Mouse (Mus musculus) right cerebral cortex, postnatal 4 days (tissue): ENCODE data around the gene Ran.

ENCODE experiments used
- DNase-seq: peaks from one replicate; pipeline ENCODE4 v3.0.0-alpha.2; 2022

Gene Ran

DNA sequence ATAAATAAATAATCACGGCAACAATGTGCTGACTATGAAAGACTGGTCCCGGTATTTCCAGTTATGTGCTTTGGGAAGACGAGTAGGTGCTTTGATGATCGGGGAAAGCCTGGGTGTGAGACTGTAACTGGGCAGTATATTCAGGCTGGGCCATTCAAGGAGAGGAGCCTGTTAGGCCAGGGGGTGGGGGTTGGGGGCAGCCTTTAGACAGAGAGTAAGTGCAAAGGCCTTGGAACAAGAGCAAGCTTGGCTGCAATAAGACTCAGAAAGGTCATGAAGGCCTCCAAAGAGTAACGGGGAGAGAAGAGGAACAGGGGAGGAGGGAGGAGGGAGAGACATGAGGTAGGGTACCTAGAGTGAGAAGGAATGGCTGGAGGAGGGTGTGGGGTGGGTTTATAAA lies 4.3 kb upstream of the Ran start:
- no peak for DNase-seq

DNA sequence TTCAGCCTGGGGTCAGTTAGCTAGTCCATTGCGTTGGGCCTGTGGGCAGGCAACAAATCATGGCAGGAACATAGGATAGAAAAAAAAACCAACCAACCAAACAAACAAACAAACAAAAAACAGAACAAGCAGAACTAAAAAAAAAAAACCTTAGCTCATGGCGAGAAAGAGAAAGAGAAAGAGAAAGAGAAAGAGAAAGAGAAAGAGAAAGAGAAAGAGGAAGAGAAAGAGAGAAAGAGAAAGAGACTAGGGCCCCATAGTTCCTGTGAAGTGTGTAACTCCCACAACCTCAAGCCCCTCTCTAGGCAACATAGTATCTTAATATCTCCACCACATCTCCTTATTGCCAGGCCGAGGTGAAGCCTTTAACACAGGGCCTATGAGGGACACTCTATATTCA lies 3.5 kb upstream of the Ran start:
- no peak for DNase-seq

DNA sequence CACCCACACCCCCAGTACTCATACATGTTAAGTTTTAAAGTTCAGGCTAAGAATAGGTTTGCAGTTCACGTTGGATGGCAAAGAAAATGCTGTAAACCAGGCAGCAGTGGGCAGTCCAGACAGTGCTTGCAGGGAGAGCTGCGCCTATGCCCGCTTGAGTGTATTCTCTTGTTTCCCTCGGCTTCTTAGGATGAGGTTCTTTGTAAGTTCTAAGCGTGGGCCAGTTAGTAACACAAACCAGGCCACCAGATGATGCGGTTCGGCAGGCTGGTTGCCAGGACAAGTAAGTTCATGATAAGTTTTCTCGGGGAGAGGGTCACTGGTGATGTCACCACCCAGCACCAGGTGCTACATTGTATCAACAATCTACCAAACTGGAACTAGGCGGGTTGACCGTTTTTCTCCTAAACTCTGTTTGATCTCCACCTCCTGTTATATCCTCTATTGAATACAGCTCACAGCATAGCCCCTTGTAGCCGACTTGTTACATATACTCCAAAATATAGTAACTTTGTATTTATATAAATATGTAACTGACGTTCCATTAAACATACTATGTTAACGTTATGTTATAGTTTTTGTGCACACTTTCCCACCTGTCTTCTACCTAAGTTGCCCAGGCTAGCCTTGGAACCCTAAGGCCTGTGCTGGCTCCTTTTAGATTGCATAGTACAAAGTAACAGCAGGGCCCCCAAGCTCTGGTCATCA lies 933 bp upstream of the Ran start:
- no peak for DNase-seq

DNA sequence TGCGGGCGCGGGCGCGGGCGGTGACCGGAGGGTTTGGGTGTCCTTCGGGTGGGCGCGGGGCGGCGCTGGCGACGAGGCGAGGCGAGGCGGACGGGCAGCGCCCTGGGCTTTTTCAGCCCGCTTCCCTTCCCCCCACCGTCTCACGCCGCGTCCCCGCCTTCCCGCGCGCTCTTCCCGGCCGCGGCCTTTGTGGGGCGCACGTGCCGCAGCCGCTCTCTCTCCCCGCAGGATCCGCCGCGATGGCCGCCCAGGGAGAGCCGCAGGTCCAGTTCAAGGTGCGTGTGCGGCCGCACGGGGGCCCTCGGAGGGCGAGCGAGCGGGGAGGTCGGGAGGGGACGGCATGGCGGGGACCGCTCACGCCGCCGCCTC lies 415 bp downstream of the Ran start:
- DNase-seq = no peak

DNA sequence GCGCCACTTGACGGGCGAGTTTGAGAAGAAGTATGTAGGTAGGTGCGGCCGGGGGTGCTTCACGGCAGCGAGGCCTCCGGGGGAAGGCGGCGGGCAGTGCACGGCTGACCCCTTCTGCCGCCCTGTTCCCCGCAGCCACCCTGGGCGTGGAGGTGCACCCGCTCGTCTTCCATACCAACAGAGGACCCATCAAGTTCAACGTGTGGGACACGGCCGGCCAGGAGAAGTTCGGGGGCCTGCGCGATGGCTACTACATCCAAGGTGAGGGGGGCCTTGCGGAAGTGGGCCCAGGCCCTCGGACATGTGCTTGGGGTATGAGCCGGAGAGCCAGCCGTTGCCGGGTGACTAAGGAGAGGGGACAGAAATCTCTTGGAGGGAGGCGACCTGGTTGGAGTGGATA lies 862 bp downstream of the Ran start:
- DNase-seq = no peak

DNA sequence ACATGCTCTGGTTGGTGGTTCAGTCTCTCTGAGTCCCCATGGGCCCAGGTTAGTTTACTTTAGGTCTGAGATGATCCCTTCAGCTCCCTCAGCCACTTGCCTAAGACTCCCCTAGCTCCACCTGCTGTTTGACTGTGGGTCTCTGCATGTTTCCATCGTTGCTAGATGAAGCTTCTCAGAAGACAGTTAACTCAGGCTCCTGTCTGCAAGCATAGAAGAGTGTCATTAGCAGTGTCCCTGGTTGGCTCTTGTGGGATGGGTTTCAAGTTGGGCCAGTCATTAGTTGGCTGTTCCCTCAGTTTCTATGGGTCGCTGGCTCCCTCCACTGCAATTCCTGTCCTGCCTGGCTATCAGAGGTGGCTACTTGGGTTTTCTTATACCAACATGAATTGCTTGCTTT lies 5.2 kb downstream of the Ran start:
- no peak for DNase-seq

DNA sequence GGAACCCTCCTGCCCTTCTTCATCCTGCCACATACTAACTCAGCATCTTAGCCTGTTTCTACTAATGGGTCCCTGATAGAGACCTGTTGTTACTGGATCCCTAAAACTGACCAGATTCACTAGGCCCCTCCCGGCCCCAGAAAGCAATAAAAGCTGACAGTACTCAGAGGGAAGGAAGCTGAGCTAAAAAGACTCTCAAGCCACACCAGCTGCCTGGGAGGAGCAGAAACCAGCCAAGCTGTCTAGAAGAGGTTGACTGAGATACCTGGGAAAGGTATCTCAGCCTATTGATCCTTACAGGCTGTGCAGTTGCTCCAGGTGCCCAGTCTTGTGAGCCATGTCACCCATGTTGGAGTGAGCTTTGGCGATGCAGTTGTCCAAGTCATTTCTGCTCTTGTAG lies 5.9 kb downstream of the Ran start:
- no peak for DNase-seq

DNA sequence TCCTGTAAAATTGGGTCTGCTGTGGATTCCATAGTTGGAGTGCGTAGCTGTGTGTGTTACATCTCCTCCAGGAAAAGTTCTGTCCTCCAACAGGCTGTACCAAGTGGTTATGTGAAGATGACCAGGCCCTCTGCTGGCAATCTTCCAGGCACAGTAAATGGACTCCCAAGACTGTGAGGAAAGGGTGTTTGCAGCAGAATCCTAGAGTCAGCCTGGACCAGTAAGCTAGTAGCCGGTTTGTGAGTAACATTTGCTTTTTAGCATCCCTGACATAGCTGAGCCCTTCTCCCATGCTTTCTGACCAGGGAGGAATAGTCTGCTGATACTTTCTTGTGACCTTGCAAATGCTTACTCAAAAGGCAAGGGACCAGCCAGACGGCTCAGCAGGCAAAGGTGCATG lies 6.3 kb downstream of the Ran start:
- DNase-seq = no peak

DNA sequence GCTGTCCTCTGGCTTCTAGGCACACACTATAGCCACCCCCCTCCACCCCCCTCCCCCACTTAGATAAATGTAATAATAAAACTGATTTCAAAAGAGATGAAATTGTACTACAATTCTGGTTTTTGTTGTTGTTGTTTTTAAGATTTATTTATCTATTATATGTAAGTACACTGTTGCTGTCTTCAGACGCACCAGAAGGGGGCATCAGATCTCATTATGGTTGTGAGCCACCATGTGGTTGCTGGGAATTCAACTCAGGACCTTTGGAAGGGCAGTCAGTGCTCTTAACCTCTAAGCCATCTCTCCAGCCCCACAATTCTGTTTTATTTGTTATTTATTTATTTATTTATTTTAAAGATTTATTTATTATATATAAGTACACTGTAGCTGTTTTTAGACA lies 6.8 kb downstream of the Ran start:
- DNase-seq = no peak

DNA sequence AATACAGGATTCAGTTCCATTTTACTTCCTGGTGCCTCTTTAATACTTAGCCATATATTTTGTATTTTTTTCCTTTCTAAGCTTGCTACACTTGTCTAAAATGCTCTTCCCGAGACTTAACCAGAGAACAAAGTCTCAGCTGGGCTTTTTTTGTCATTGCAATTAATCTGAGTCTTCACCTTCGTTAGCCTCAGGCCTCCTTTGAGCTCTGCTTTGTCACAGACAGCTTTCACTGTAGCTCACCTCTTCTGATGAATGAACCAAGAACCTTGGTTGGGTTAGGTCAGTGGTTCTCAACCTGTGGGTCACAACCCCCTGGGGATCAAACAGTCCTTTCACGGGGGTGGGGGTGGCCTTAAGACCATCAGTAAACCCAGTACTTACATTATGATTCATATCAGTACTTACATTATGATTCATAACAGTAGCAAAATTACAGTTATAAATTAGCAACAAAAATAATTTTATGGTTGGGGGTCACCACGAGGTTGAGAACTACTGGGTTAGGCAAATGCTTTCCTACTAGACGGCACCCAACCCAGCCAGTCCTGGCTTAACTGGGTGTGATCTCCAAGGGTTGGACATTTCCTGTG lies 9.4 kb downstream of the Ran start:
- DNase-seq = no peak

DNA sequence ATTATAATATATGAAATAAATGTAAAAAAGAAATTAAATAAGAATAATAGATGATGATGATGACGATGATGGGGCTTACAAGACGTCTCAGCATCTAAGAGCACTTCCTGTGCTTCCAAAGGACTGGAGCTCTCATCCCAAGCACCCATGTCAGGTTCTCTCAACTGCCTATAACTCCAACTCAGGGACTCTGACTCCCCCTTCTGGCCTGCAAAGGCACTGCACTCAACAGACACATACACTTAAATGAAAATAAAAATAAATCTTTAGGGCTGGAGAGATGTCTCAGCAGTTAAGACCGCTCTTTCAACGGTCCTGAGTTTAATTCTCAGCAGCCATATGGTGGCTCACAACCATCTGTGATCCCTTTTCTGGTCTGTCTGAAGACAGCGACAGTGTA lies 16.8 kb downstream of the Ran start:
- no peak for DNase-seq

DNA sequence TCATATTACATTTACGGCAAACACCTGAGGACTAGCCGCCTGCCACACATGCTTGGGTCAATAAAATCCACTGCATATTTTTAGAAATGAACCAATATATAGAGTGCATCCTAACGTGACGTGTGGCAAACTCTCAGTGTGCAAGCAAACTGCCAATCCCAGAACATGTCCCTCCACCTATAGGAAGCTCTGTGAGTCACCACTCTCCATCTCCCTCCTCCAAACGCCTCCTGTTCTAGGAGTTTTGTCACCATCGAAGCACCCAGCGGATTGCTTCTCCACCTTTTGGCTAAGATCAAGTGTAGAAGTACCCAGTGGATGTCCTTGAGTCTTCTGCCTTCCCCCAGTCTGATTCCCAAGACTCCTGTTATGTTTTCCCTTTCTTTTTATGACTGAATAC lies 17.9 kb downstream of the Ran start:
- no peak for DNase-seq

DNA sequence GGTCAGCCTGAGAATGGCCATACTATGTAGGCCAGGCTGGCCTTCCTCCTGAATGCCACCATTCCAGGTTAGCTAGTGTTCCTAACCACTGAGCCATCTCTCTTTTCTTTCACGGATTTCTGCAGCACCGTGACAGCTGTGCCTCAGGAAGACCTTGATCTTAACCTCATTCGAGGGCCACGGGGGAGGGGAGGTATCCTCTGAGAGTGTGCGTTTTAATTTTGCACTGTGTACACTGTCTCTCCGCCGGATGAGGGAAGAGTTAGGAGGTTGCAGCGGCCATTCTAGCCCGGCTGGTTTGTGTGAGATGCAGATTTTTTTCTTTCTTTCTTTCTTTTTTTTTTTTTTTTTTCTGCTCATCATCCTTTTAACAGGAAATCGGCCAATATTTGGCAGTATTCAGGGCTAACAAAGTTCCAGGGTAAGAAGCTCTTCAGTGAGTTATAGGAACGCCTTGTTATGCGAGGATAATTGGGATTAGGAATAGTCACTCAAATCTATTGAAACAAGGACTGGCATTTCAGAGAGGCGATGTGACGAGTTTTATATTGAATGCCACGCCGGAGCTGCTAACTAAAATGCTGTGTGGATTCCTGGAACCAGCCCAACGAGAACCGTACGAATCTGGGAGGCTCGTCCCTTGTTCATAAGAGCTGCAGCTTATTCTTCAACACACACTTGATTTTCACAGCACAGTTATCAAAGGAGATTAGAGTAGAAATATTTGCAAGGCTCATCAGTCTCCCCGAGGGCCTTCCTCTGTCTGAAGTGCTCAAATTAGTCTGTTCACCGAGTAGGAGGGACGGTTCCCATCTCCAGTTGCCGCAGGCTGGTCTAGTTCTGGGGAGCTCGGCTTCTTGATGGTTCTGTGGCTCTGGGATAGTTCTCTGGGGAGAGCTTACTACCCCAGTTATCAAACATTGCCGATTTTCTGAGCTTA lies 26.0 kb downstream of the Ran start:
- DNase-seq = peak; percentile 68

DNA sequence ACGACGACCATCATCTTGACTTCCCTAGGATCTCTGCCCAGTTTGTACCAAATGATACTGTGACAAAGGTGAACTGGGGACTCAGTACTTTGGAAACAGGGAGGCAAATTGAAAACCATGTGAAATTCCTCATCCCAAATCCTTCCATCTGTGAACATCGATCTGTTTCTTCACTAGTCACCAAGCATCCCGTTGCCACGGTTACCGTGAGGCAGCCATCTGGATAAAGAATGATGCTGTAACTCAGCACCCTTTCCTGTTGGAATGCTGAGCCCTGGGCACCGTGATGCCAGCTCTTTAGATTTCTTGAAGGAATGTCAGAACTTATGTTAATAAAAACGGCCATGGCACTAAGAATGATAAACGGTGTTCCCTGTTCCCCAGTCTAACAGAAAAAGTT lies 29.5 kb downstream of the Ran start:
- peak; percentile 69 for DNase-seq

DNA sequence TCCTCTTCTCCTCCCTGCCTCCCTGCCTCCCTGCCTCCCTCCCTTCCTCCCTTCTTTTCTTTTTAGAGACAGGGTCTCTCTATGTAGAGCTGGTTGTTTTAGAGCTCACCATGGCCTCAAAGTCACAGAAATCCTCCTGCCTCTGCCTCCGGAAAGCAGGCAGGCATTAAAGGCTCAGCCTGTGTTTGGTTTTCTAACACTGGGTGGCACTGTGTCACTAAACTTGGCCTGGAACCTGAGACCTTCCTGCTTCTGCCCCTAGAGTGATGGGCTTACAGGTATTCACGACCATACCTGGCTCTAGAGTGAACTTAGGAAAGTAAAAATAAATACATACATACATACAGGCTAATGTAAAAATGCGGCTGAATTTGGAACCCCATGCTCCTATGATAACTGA lies 32.0 kb downstream of the Ran start:
- no peak for DNase-seq

DNA sequence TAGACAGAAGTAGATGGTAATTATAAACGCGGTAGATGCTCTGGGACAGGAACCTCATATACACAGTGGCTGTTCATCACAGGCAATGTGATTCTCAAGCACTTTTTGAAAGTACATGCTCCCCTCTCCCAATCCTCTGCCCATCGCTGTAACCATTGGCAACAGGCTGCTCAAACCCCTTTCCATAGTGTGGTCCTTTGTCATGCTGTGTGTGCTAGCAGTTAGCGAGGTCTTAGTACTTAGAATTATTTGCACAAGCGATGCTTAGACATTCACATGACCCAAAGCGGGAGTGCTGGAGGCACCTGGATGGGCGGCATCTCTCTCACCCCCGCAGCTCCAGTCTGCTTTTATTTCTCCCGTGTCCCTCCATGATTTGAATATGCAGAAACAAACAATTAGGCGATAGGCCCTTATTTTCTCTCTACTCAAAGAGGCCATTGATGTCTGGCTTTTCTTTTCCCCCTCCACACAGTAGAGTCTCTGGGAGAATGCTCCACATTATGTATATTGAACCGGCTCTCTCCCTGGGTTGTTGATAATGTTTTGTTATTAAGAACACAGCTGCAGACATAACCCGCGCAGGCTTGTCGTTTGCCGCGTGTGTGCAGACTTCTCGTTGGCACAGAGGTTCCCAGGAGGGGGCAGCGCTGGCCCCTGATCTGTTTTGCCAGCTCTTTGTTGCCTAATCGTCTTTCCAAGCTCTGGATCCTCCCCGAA lies 32.9 kb downstream of the Ran start:
- DNase-seq = no peak

DNA sequence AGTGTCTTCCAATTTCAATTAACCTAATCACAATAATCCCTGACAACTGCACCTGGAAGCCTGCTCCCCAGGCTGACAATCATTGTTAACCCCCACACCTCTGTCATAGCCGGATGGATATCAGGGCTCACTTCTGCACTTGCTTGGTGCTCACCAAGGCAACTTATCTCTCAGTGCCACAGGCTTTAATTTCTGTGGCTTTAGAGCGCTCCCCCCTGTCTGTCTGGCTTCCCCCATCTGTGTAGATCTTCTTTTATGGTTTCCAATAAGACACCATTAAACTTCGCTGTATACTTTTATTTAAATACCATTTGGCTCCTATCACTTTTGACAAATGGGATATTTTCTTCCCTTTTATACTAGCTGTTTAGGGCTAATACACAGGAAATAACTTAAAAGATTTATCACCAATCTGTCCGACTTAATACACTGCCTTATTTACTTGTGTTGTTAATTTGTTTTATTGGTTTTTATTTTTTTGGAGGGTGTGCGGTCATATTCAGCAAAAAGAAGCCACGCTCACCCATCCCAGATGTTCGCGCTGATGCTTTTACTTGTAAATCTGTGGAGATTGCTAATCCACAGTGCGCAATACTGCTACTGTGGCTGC lies 34.9 kb downstream of the Ran start:
- DNase-seq = no peak

DNA sequence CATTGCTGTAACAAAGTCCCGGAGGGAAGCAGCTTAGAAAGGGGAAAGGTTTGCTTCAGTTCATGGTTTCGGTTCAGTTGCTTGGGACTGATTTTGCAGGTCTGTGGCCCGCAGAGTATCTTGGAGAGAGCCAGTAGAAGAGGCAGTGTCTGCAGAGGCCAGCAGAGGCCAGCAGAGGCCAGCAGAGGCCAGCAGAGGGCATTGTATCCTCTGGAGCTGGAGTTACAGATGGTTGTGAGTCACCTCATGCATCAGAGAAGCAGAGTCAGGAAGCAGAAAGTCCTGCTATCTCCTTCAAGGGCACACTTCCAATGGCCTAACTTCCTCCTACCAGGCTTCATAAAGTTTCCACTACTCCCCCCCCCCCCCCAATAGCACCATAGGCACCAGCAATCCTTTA lies 39.2 kb downstream of the Ran start:
- DNase-seq = no peak

DNA sequence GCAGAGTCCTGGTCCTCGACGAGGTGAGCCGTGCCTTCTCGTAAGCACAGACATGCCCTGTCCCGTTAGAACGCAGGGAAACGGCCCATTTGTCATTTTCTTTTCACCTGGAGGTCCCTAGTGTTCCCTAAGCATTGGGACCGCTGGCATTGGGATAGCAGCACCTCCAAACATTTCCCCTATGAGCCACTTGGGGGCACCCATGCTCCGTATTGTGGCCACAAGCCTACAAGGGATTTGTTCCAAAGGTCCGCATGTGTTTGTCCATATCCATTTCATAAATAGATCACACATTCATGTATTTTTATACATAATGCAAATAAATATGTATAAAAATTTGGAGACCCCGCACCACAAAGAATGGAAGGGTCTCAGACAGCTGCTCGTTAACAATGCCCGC lies 41.7 kb downstream of the Ran start:
- peak; percentile 75 for DNase-seq

DNA sequence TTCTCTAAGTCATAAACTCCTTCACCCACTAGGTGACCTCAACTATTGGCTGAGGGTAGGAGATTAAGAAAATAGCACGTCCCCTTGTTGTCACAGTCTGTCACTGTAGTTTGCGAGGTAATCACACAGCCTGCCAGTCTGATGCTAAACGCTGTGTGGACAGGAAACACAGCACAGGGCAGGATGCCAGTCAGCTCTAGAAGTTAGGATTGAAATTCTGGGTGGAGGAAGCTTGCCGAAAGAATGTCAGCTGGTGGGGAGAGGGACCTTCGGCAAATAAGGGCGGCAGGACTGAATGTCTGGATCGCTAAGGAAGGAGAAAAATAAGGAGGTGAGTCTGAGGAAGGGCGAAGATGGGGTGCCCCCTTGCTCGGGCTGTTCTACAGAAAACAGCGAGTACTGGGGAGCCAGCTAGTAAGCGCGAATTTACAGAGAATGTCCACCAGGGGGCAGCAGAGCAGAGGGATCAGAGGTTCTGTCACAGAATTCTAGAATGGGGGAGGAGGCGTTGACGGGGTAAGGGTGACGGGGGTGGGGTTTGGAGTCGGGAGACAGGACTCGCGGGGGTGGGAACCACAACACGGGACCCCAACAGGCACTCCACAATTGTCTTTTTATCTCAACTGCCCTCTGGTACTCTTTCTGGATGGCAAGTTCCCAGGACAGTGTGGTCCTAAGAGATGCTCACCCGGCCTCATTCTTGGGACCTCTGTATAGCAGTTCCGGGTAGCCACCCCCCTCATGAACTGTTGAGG lies 43.3 kb downstream of the Ran start:
- DNase-seq = peak; percentile 96

DNA sequence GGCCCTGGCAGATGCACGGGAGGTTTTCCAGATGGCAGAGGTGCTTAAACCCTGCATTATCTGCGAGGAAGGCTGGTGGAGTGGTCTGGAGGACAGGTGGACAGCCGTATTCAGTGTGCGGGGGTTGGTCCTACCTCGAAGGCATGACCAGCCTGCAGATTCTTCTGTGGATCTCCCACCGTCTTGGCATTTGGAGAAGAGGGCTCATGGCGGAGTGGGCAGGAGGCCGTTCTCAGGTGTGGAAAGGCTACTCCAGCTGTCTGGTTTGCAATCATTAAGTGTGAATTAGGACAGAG lies 43.9 kb downstream of the Ran start:
- no peak for DNase-seq

DNA sequence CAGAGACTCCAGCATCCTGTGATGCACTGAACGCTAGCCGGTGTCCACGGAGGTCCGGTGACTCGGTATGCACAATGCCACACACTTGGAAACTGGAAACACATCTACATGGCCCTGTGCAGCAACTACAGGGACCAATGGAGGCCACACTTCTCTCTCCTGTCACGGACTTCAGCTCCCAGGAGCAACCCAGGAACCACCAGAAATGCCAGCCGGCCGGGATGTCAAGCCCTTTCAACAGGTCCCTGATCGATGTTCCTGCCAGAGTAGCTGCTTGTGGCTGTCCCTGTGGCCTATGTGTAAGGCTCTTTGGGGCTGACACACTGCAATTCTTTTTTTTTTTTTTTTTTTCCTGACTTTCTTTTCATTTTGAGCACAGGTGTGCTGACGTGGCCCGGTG lies 44.3 kb downstream of the Ran start:
- DNase-seq = no peak

DNA sequence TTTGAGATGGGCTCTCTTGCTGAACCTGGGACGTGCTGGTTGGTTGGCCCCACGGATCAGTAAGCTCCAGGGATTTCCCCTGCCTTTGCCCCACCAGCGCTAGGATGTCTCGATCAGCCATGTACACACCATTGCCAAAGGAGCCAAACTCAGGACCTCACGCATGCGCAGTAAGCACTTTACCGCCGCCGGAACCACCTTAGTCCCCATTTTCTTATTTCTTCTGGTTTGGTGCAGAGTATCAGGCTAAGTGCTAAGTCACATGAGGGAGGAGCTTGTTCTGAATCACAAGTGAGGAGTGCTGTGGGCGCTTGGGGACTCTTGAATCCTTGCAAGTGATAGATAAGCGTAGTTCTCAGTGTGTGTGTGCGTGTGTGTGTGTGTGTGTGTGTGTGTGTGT lies 45.4 kb downstream of the Ran start:
- no peak for DNase-seq
